Mouse (Mus musculus) heart, postnatal 0 days (tissue): ENCODE measurements around the gene Tmem235.

Source experiments
- CTCF ChIP-seq: IDR thresholded peaks from 2 replicates; pipeline ENCODE4 v1.5.1; 2016; ENCODE audit warnings: antibody characterized with exemption, control low read depth, low read depth
- EP300 ChIP-seq: IDR thresholded peaks from 2 replicates; pipeline ENCODE4 v1.6.1; 2016; ENCODE audit warnings: antibody characterized with exemption, low read depth

- TF ChIP-seq EP300 (no peak), CTCF (no peak)
These were observed at the start of gene Tmem235 for GRCm38 (mm10) chr11:117860601-117861000.
